Mouse (Mus musculus) left cerebral cortex, adult 2 months (tissue): ENCODE results near the gene Emsy. TPM values are rescaled to one million over a fixed set of nuclear protein-coding genes. Genes with fewer than 3 reads are reported as not detected.

Source experiments
- DNase-seq, 2 experiments: peaks; one replicate each; pipeline ENCODE4 v3.0.0; 2021 to 2022; ENCODE audit warnings: low spot score in 2 of 2, mixed read lengths in 1 of 2; ENCODE audit errors: extremely low spot score in 1 of 2
- H3K27ac ChIP-seq: fragments of 200-600 bp; 2 replicates; pipeline ENCODE4 v1.8.1; 2022
- H3K4me3 ChIP-seq: fragments of 200-600 bp; 2 replicates; pipeline ENCODE4 v1.8.1; 2022
- CTCF ChIP-seq: fragments of 200-600 bp; IDR thresholded peaks from 2 replicates; pipeline ENCODE4 v1.8.1; 2022; ENCODE audit warnings: antibody characterized with exemption, mild to moderate bottlenecking, moderate library complexity
- intact Hi-C: fragments of 180-260 bp; cut with DNase I; formaldehyde crosslinking; loops from one replicate; pipeline ENCODE4 v1.15.1; 2025
- total RNA-seq, 2 experiments: library from RNA; stranded (reverse); gene quantifications; 2 replicates each; pipeline ENCODE4 v1.2.3; 2021

The Emsy gene
- total RNA-seq, 2 experiments from 2014 or later, result 67.4 to 76.7 TPM

- intact Hi-C loops, result no loop called here
- no peak; the same call in 1 of the 2 replicates for TF ChIP-seq CTCF
- no peak for DNase-seq
- H3K4me3 ChIP-seq, result no peak overlapping the region
- H3K27ac ChIP-seq, result no peak overlapping the region
These were observed 107.7 kb downstream of the Emsy start for GRCm38 (mm10) chr7:98548839-98549238.

- Histone ChIP-seq H3K27ac (no peak overlapping the region), H3K4me3 (no peak overlapping the region)
- TF ChIP-seq CTCF, result no peak
- DNase-seq, result no peak
- intact Hi-C loops, result no loop called here
These were observed 112.0 kb downstream of the Emsy start for GRCm38 (mm10) chr7:98544556-98544955.

- TF ChIP-seq CTCF, result no peak
- intact Hi-C loops, result no loop called here
- no peak for DNase-seq
- Histone ChIP-seq H3K27ac (no peak overlapping the region), H3K4me3 (no peak overlapping the region)
These were observed 112.7 kb downstream of the Emsy start for GRCm38 (mm10) chr7:98543853-98544370.

DNA sequence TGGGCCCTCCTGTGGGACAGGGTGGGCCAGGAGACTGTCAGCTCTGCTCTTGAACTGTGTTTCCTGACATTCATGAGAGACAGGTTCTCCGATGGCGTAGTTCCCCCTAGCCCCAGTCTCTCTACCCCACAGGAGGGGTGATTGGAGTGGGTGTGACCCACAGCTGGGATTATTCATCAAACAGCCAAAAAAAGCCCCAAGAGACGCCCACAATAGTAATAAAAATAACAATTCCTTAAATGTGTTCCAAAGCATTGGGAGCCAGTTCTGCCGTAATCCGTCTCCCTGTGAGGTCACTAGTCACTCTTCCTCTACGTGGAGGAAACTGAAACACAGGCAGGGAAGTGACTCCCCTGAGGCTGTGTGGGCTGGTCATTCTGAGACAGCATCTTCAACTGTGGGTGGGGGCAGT is 113.8 kb downstream of the Emsy start:
- Histone ChIP-seq H3K27ac (no peak overlapping the region), H3K4me3 (no peak overlapping the region)
- DNase-seq, result peak; percentile 18 to 43
- TF ChIP-seq CTCF, result no peak
- intact Hi-C loops, result no loop called here

- Histone ChIP-seq H3K4me3 (no peak overlapping the region), H3K27ac (no peak overlapping the region)
- no peak for TF ChIP-seq CTCF
- intact Hi-C loops, result no loop called here
- DNase-seq, result no peak
These were observed 114.3 kb downstream of the Emsy start for GRCm38 (mm10) chr7:98542267-98542666.

- no peak overlapping the region for H3K4me3 ChIP-seq
- no peak for DNase-seq
- intact Hi-C loops, result no loop called here
- no peak overlapping the region for H3K27ac ChIP-seq
- TF ChIP-seq CTCF, result no peak
These were observed 115.0 kb downstream of the Emsy start for GRCm38 (mm10) chr7:98541564-98541963.

- intact Hi-C loops, result no loop called here
These were observed 115.7 kb downstream of the Emsy start for GRCm38 (mm10) chr7:98540879-98541278.

GRCm38 (mm10) chr7:98537967-98538573 is 118.5 kb downstream of the Emsy start:
- no peak for TF ChIP-seq CTCF

More at GRCm38 (mm10) chr7:98540879-98541278, 115.7 kb downstream of the Emsy start:
- H3K4me3 ChIP-seq, result no peak overlapping the region
- H3K27ac ChIP-seq, result no peak overlapping the region
- DNase-seq, result no peak
- no peak for TF ChIP-seq CTCF

DNA sequence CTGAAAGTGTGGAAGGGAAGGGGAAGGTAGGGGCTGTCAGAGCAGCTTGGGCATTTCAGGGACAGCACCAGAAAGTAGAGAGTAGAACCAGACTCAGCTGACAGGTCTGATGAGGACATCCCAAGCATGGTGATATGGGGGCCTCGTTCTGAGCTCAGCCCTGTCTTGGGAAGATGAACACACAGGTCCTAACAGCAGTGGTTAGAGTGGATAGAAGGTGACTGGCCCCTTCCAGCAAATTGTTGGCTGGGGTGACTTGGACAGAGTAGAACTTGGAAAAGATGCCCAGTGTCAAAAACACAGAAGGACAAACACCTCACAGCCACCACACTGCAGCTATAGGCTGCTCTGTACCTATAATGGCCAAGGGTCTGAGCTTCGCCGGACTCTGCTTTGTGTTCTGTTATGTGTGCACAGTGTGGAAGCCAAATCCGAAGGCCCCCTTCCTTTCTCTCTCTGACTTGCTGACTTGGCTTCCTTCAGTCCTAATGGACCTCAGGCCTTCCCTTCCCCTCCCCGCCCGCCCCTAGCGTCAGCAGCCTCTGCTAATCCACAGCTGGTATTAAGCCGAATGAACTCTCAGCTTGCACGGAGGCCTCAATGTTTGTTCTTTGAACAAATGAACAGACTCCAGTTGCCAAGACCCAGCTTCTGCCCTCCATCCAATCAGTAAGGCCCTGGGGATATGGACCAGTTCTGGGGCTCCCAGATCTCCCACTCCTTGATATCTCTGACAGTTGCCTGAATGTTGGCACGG is 119.2 kb downstream of the Emsy start:
- intact Hi-C loops, result no loop called here
- TF ChIP-seq CTCF, result no peak
- H3K4me3 ChIP-seq, result no peak overlapping the region
- no peak for DNase-seq
- H3K27ac ChIP-seq, result no peak overlapping the region

More at GRCm38 (mm10) chr7:98537967-98538573, 118.5 kb downstream of the Emsy start:
- DNase-seq, result no peak
- Histone ChIP-seq H3K27ac (no peak overlapping the region), H3K4me3 (no peak overlapping the region)
- intact Hi-C loops, result no loop called here

Other genes with a start within 250 kb of the Emsy start
- not detected for gene Gucy2d, start 216.4 kb downstream of the Emsy start, total RNA-seq
- 1 to 10 TPM; 5.0 to 8.0 TPM for gene Lrrc32, start 167.5 kb downstream of the Emsy start, total RNA-seq
- 10 to 100 TPM; 57.7 to 61.2 TPM for gene Thap12, start 46.3 kb upstream of the Emsy start, total RNA-seq
- gene Wnt11, start 178.3 kb upstream of the Emsy start, total RNA-seq, result 1 to 10 TPM in 1 of 2 experiments, under 1 TPM in 1; 0.93 to 1.0 TPM